Mouse (Mus musculus): ENCODE measurements around the gene Fndc8. TPM values are rescaled to one million over a fixed set of nuclear protein-coding genes. Genes with fewer than 3 reads are reported as not detected.

Fndc8 gene
- polyA plus RNA-seq, 1 experiment = 0.36 TPM

GRCm38 (mm10) chr11:82933186-82933585 lies 41.3 kb downstream of the Fndc8 start:
- DNase-seq = no peak
- H3K4me3 ChIP-seq (ENCODE audit: control insufficient read depth, insufficient read depth, low read length) = peak overlapping the region; percentile 20; the same call in 1 of the 2 replicates
- no peaks in the 10 kb centered on the region for H3K36me3 ChIP-seq (ENCODE audit: control insufficient read depth, insufficient read depth, low read length)
- 2% methylated on average over 29 of the region's 29 CpGs for WGBS
- TF ChIP-seq POLR2A (IDR thresholded peaks at IDR 0.05; ENCODE audit: control insufficient read depth, extremely low read depth, insufficient read depth, low read length, poor library complexity) (no peak), CTCF (IDR thresholded peaks at IDR 0.05; ENCODE audit: borderline replicate concordance, control insufficient read depth, extremely low read depth, insufficient read depth, low read length, poor library complexity) (no peak)
- H3K27me3 ChIP-seq (ENCODE audit: control insufficient read depth, insufficient read depth, low read length) = peaks cover 42% of the 10 kb centered on the region
- peaks cover 10% of the 10 kb centered on the region for H3K4me1 ChIP-seq (replicated peaks; ENCODE audit: control insufficient read depth, insufficient read depth, low read length)
- H3K27ac ChIP-seq (ENCODE audit: control insufficient read depth, insufficient read depth, low read length) = no peak overlapping the region

- 66% methylated on average over 6 of the region's 6 CpGs for WGBS
- DNase-seq = peak; percentile 24
- H3K27me3 ChIP-seq (ENCODE audit: control insufficient read depth, insufficient read depth, low read length) = no peaks in the 10 kb centered on the region; the same call in 1 of the 2 replicates
- H3K4me3 ChIP-seq (ENCODE audit: control insufficient read depth, insufficient read depth, low read length) = no peak overlapping the region
- peaks cover 30% of the 10 kb centered on the region for H3K4me1 ChIP-seq (replicated peaks; ENCODE audit: control insufficient read depth, insufficient read depth, low read length)
- TF ChIP-seq POLR2A (IDR thresholded peaks at IDR 0.05; ENCODE audit: control insufficient read depth, extremely low read depth, insufficient read depth, low read length, poor library complexity) (no peak), CTCF (IDR thresholded peaks at IDR 0.05; ENCODE audit: borderline replicate concordance, control insufficient read depth, extremely low read depth, insufficient read depth, low read length, poor library complexity) (no peak)
- H3K27ac ChIP-seq (ENCODE audit: control insufficient read depth, insufficient read depth, low read length) = no peak overlapping the region
- no peaks in the 10 kb centered on the region for H3K36me3 ChIP-seq (ENCODE audit: control insufficient read depth, insufficient read depth, low read length)
Measured at GRCm38 (mm10) chr11:82943336-82943735, 51.4 kb downstream of the Fndc8 start.

- Histone ChIP-seq H3K4me3 (ENCODE audit: control insufficient read depth, insufficient read depth, low read length) (no peak overlapping the region), H3K27me3 (ENCODE audit: control insufficient read depth, insufficient read depth, low read length) (no peaks in the 10 kb centered on the region), H3K27ac (ENCODE audit: control insufficient read depth, insufficient read depth, low read length) (no peak overlapping the region), H3K4me1 (replicated peaks; ENCODE audit: control insufficient read depth, insufficient read depth, low read length) (peaks cover 36% of the 10 kb centered on the region), H3K36me3 (ENCODE audit: control insufficient read depth, insufficient read depth, low read length) (no peaks in the 10 kb centered on the region)
- DNase-seq = no peak
- TF ChIP-seq CTCF (IDR thresholded peaks at IDR 0.05; ENCODE audit: borderline replicate concordance, control insufficient read depth, extremely low read depth, insufficient read depth, low read length, poor library complexity) (no peak), POLR2A (IDR thresholded peaks at IDR 0.05; ENCODE audit: control insufficient read depth, extremely low read depth, insufficient read depth, low read length, poor library complexity) (no peak)
- 94% methylated on average over 2 of the region's 2 CpGs for WGBS
Measured at GRCm38 (mm10) chr11:82945636-82946035, 53.7 kb downstream of the Fndc8 start.

- Histone ChIP-seq H3K27ac (ENCODE audit: control insufficient read depth, insufficient read depth, low read length) (peak overlapping the region; percentile 93), H3K27me3 (ENCODE audit: control insufficient read depth, insufficient read depth, low read length) (no peaks in the 10 kb centered on the region), H3K36me3 (ENCODE audit: control insufficient read depth, insufficient read depth, low read length) (no peaks in the 10 kb centered on the region), H3K4me3 (ENCODE audit: control insufficient read depth, insufficient read depth, low read length) (no peak overlapping the region), H3K4me1 (replicated peaks; ENCODE audit: control insufficient read depth, insufficient read depth, low read length) (peaks cover 46% of the 10 kb centered on the region)
- peak; percentile 58 for DNase-seq
- TF ChIP-seq CTCF (IDR thresholded peaks at IDR 0.05; ENCODE audit: borderline replicate concordance, control insufficient read depth, extremely low read depth, insufficient read depth, low read length, poor library complexity) = no peak
- no peak for TF ChIP-seq POLR2A (IDR thresholded peaks at IDR 0.05; ENCODE audit: control insufficient read depth, extremely low read depth, insufficient read depth, low read length, poor library complexity)
- 5% methylated on average over 4 of the region's 4 CpGs for WGBS
Measured at GRCm38 (mm10) chr11:82947457-82947856, 55.5 kb downstream of the Fndc8 start.

- no peak for DNase-seq
- Histone ChIP-seq H3K4me1 (replicated peaks; ENCODE audit: control insufficient read depth, insufficient read depth, low read length) (peaks cover 47% of the 10 kb centered on the region), H3K4me3 (ENCODE audit: control insufficient read depth, insufficient read depth, low read length) (no peak overlapping the region), H3K27ac (ENCODE audit: control insufficient read depth, insufficient read depth, low read length) (no peak overlapping the region), H3K36me3 (ENCODE audit: control insufficient read depth, insufficient read depth, low read length) (no peaks in the 10 kb centered on the region), H3K27me3 (ENCODE audit: control insufficient read depth, insufficient read depth, low read length) (no peaks in the 10 kb centered on the region)
- 94% methylated on average over 9 of the region's 9 CpGs for WGBS
- TF ChIP-seq POLR2A (IDR thresholded peaks at IDR 0.05; ENCODE audit: control insufficient read depth, extremely low read depth, insufficient read depth, low read length, poor library complexity) = no peak
- TF ChIP-seq CTCF (IDR thresholded peaks at IDR 0.05; ENCODE audit: borderline replicate concordance, control insufficient read depth, extremely low read depth, insufficient read depth, low read length, poor library complexity) = no peak
Measured at GRCm38 (mm10) chr11:82949036-82949435, 57.1 kb downstream of the Fndc8 start.

Other genes with a start within 250 kb of the Fndc8 start
- gene Cct6b, start 127.8 kb upstream of the Fndc8 start, polyA plus RNA-seq (2012; rRNA removed) = 0.16 and 0.19 TPM in 2 replicates
- gene Zfp830, start 127.8 kb upstream of the Fndc8 start, polyA plus RNA-seq (2012; rRNA removed) = 8.1 and 8.7 TPM in 2 replicates
- gene Lig3, start 111.0 kb upstream of the Fndc8 start, polyA plus RNA-seq (2012; rRNA removed) = 18.5 and 23.0 TPM in 2 replicates
- gene Rffl, start 20.9 kb upstream of the Fndc8 start, polyA plus RNA-seq (2012; rRNA removed) = 13.4 and 16.3 TPM in 2 replicates
- gene Rad51d, start 1.5 kb upstream of the Fndc8 start, polyA plus RNA-seq (2012; rRNA removed) = 22.0 and 22.6 TPM in 2 replicates
- gene Nle1, start 16.3 kb downstream of the Fndc8 start, polyA plus RNA-seq (2012; rRNA removed) = 81.4 and 85.8 TPM in 2 replicates
- 1.2 and 7.1 TPM in 2 replicates for gene Unc45b, start 18.4 kb downstream of the Fndc8 start, polyA plus RNA-seq (2012; rRNA removed)
- 7.0 and 8.4 TPM in 2 replicates for gene Slfn5, start 59.2 kb downstream of the Fndc8 start, polyA plus RNA-seq (2012; rRNA removed)
- gene Slfn9, start 99.7 kb downstream of the Fndc8 start, polyA plus RNA-seq (2012; rRNA removed) = 3.3 and 4.1 TPM in 2 replicates
- 4.0 and 4.2 TPM in 2 replicates for gene Slfn8, start 128.7 kb downstream of the Fndc8 start, polyA plus RNA-seq (2012; rRNA removed)
- gene Slfn2, start 173.0 kb downstream of the Fndc8 start, polyA plus RNA-seq (2012; rRNA removed) = 40.6 and 44.7 TPM in 2 replicates
- gene Slfn1, start 224.7 kb downstream of the Fndc8 start, polyA plus RNA-seq (2012; rRNA removed) = 16.3 and 24.3 TPM in 2 replicates

Data from thymus, adult 2 months (tissue).